Mouse (Mus musculus): ENCODE data around the gene Apba2. TPM values are rescaled to one million over a fixed set of nuclear protein-coding genes. Genes with fewer than 3 reads are reported as not detected.

Gene Apba2
- 144 TPM for polyA plus RNA-seq (2015; fragmentation: Illumina TruSeq; extraction: RNeasy Lipid Tissue Mini Kit (QIAGEN cat#74804); ENCODE audit: low read depth, low replicate concordance)

DNA sequence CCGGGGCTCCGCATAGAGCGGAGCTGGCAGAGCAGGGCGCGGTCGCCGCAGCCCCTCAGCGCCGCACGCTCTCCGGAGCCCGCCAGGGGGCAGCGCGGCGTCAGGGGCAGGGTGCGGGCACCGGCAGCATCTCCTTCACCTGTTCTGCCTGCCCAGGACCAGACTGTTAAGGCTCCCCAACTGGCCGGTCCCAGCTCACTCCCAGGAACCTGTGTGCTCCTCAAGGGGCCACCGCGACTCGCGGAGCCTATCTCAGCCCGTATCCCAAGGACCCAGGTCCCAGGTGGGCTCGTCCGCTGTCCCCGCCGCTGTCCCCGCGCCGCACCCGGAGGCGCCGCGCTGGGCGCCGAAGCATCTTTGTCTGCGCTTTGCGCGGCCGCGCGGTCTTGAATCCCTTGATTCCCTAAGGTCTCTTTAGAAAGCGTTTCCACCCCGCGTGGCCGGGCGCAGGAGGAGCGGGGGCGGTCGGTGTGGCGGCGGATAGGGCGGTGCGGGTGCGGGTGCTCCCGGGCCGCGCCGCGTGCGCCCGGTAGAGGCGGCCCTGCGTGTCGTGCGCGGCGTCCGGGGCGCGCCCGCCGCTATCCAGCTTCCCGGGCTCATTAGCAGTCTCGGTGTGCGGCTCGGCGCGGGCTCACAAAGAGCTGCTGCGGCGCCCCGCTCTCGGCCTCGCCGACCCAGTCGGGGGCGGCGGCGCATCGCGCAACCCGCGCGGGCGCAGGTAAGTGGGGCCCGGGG, at the start of gene Apba2:
Apba2 (plus strand) TSS at position 171 of the 735 bp plus-strand sequence.

Other genes with a start within 250 kb of the Apba2 start
- gene Mtmr10, start 214.1 kb upstream of the Apba2 start, polyA plus RNA-seq (2015; fragmentation: Illumina TruSeq; extraction: RNeasy Lipid Tissue Mini Kit (QIAGEN cat#74804); ENCODE audit: low read depth, low replicate concordance), result 15.4 TPM
- gene Fan1, start 127.6 kb upstream of the Apba2 start, polyA plus RNA-seq (2015; fragmentation: Illumina TruSeq; extraction: RNeasy Lipid Tissue Mini Kit (QIAGEN cat#74804); ENCODE audit: low read depth, low replicate concordance), result 5.1 TPM
- 17.5 TPM for gene Mphosph10, start 109.4 kb upstream of the Apba2 start, polyA plus RNA-seq (2015; fragmentation: Illumina TruSeq; extraction: RNeasy Lipid Tissue Mini Kit (QIAGEN cat#74804); ENCODE audit: low read depth, low replicate concordance)
- gene Mcee, start 109.1 kb upstream of the Apba2 start, polyA plus RNA-seq (2015; fragmentation: Illumina TruSeq; extraction: RNeasy Lipid Tissue Mini Kit (QIAGEN cat#74804); ENCODE audit: low read depth, low replicate concordance), result 84.5 TPM

All from brain, adult 10 weeks (tissue).